Mouse (Mus musculus) embryonic facial prominence, embryonic 15.5 days (tissue): ENCODE data around the gene Arhgef9. TPM values are rescaled to one million over a fixed set of nuclear protein-coding genes. Genes with fewer than 3 reads are reported as not detected.

ENCODE experiments used
- ATAC-seq: fragments of 200-750 bp; cut with Nextera tagmentation; 2 replicates; pipeline ENCODE4 v1.8.0; 2017; ENCODE audit warnings: low read depth, moderate TSS enrichment; ENCODE audit not compliant: insufficient number of reproducible peaks, low FRiP score, low TSS enrichment
- H3K27ac ChIP-seq: fragments of 300-500 bp; sonication (generic); replicated peaks from 2 replicates; pipeline ENCODE4 v1.5.1; 2015; ENCODE audit warnings: mild to moderate bottlenecking, inconsistent platforms
- H3K27me3 ChIP-seq: fragments of 300-500 bp; sonication (generic); 2 replicates; pipeline ENCODE4 v1.6.1; 2015; ENCODE audit warnings: inconsistent platforms
- H3K36me3 ChIP-seq: fragments of 300-500 bp; sonication (generic); 2 replicates; pipeline ENCODE4 v1.6.1; 2015; ENCODE audit warnings: mild to moderate bottlenecking, inconsistent platforms
- H3K4me1 ChIP-seq: fragments of 300-500 bp; sonication (generic); 2 replicates; pipeline ENCODE4 v1.6.1; 2015; ENCODE audit warnings: inconsistent platforms
- H3K4me2 ChIP-seq: fragments of 300-500 bp; sonication (generic); replicated peaks from 2 replicates; pipeline ENCODE4 v1.6.1; 2015; ENCODE audit warnings: mild to moderate bottlenecking, inconsistent platforms
- H3K4me3 ChIP-seq: fragments of 300-500 bp; sonication (generic); replicated peaks from 2 replicates; pipeline ENCODE4 v1.5.1; 2015; ENCODE audit warnings: mild to moderate bottlenecking, inconsistent platforms
- H3K9ac ChIP-seq: fragments of 300-500 bp; sonication (generic); 2 replicates; pipeline ENCODE4 v1.6.1; 2015; ENCODE audit warnings: inconsistent platforms
- H3K9me3 ChIP-seq: fragments of 300-500 bp; sonication (generic); replicated peaks from 2 replicates; pipeline ENCODE4 v1.6.1; 2016; ENCODE audit warnings: inconsistent platforms
- WGBS: fragments of 180-500 bp; shearing (Covaris S2); methylation state at CpG from one replicate; pipeline ENCODE4 v1.1.7; 2015; 5-methylcytosine and 5-hydroxymethylcytosine counted together
- polyA plus RNA-seq: library from polyadenylated mRNA; unstranded; fragments of >200 nt; fragmentation: Nextera tagmentation; extraction: Ambion mirVana; gene quantifications from 2 replicates; pipeline ENCODE4 v1.2.1, GENCODE M21; 2015

Gene Arhgef9
- polyA plus RNA-seq, 1 experiment from 2014 or later, result 16.5 TPM

- no peaks in the 10 kb centered on the region for H3K9me3 ChIP-seq
- no peak overlapping the region for H3K4me3 ChIP-seq
These were observed 63.7 kb downstream of the Arhgef9 start for GRCm38 (mm10) chrX:95132996-95133395.

GRCm38 (mm10) chrX:95131783-95132182 is 64.9 kb downstream of the Arhgef9 start:
- Histone ChIP-seq H3K4me3 (no peak overlapping the region), H3K27me3 (no peaks in the 10 kb centered on the region), H3K27ac (no peak overlapping the region), H3K4me2 (no peak overlapping the region), H3K36me3 (no peaks in the 10 kb centered on the region), H3K9ac (no peak overlapping the region), H3K9me3 (no peaks in the 10 kb centered on the region), H3K4me1 (no peaks in the 10 kb centered on the region)
- no peak for ATAC-seq
- WGBS, result 95% methylated on average over 1 of the region's 1 CpGs

More at GRCm38 (mm10) chrX:95132996-95133395, 63.7 kb downstream of the Arhgef9 start:
- Histone ChIP-seq H3K4me1 (no peaks in the 10 kb centered on the region), H3K27me3 (no peaks in the 10 kb centered on the region), H3K36me3 (no peaks in the 10 kb centered on the region), H3K4me2 (no peak overlapping the region), H3K9ac (no peak overlapping the region), H3K27ac (no peak overlapping the region)
- 92% methylated on average over 1 of the region's 1 CpGs for WGBS
- ATAC-seq, result no peak

- Histone ChIP-seq H3K36me3 (no peaks in the 10 kb centered on the region), H3K27me3 (no peaks in the 10 kb centered on the region), H3K4me2 (no peak overlapping the region), H3K9ac (no peak overlapping the region), H3K27ac (no peak overlapping the region), H3K4me1 (no peaks in the 10 kb centered on the region), H3K4me3 (no peak overlapping the region), H3K9me3 (no peaks in the 10 kb centered on the region)
- 68% methylated on average over 6 of the region's 6 CpGs for WGBS
- ATAC-seq, result no peak
These were observed 73.2 kb downstream of the Arhgef9 start for GRCm38 (mm10) chrX:95123462-95123861.

- ATAC-seq, result no peak
- no peaks in the 10 kb centered on the region for H3K4me1 ChIP-seq
- 76% methylated on average over 3 of the region's 3 CpGs for WGBS
These were observed 92.3 kb downstream of the Arhgef9 start for GRCm38 (mm10) chrX:95104361-95104760.

GRCm38 (mm10) chrX:95087674-95088073 is 109.0 kb downstream of the Arhgef9 start:
- no peak overlapping the region for H3K4me2 ChIP-seq
- WGBS, result 62% methylated on average over 4 of the region's 4 CpGs
- no peaks in the 10 kb centered on the region for H3K9me3 ChIP-seq
- no peak overlapping the region for H3K27ac ChIP-seq
- no peak for ATAC-seq
- H3K27me3 ChIP-seq, result no peaks in the 10 kb centered on the region
- no peaks in the 10 kb centered on the region for H3K36me3 ChIP-seq
- no peak overlapping the region for H3K4me3 ChIP-seq
- no peaks in the 10 kb centered on the region for H3K4me1 ChIP-seq
- H3K9ac ChIP-seq, result no peak overlapping the region

More at GRCm38 (mm10) chrX:95104361-95104760, 92.3 kb downstream of the Arhgef9 start:
- Histone ChIP-seq H3K36me3 (no peaks in the 10 kb centered on the region), H3K4me2 (no peak overlapping the region), H3K4me3 (no peak overlapping the region), H3K9ac (no peak overlapping the region), H3K9me3 (no peaks in the 10 kb centered on the region), H3K27me3 (no peaks in the 10 kb centered on the region), H3K27ac (no peak overlapping the region)

- Histone ChIP-seq H3K4me3 (no peak overlapping the region), H3K27ac (no peak overlapping the region), H3K36me3 (no peaks in the 10 kb centered on the region), H3K4me2 (no peak overlapping the region), H3K27me3 (no peaks in the 10 kb centered on the region), H3K9ac (no peak overlapping the region), H3K9me3 (no peaks in the 10 kb centered on the region), H3K4me1 (no peaks in the 10 kb centered on the region)
- 83% methylated on average over 9 of the region's 9 CpGs for WGBS
- no peak for ATAC-seq
These were observed 119.5 kb downstream of the Arhgef9 start for GRCm38 (mm10) chrX:95077013-95077699.

- no peak for ATAC-seq
- Histone ChIP-seq H3K9ac (no peak overlapping the region), H3K27me3 (no peaks in the 10 kb centered on the region), H3K4me2 (no peak overlapping the region), H3K27ac (no peak overlapping the region), H3K4me3 (no peak overlapping the region), H3K36me3 (no peaks in the 10 kb centered on the region), H3K4me1 (no peaks in the 10 kb centered on the region), H3K9me3 (no peaks in the 10 kb centered on the region)
- 68% methylated on average over 5 of the region's 5 CpGs for WGBS
These were observed 168.7 kb downstream of the Arhgef9 start for GRCm38 (mm10) chrX:95027907-95028306.

GRCm38 (mm10) chrX:95026361-95026892 is 170.2 kb downstream of the Arhgef9 start, which contains the start of gene Spin4:
Gene Spin4 (minus strand): TSS chrX:95026682.
- peak within 1 kb of the TSS; percentile 51 for H3K4me2 ChIP-seq
- H3K27me3 ChIP-seq, result no peaks in the 10 kb centered on the region
- peak; percentile 95 for ATAC-seq
- H3K36me3 ChIP-seq, result no peaks in the 10 kb centered on the region
- H3K9me3 ChIP-seq, result no peaks in the 10 kb centered on the region
- peak within 1 kb of the TSS; percentile 53 for H3K4me3 ChIP-seq
- peak within 1 kb of the TSS; percentile 95 for H3K27ac ChIP-seq
- peak within 1 kb of the TSS; percentile 44 for H3K9ac ChIP-seq
- no peaks in the 10 kb centered on the region for H3K4me1 ChIP-seq
- WGBS, result 16% methylated on average over 29 of the region's 30 CpGs

GRCm38 (mm10) chrX:95025779-95026360 is 170.8 kb downstream of the Arhgef9 start:
- H3K9ac ChIP-seq, result peak overlapping the region; percentile 44
- ATAC-seq, result peak; percentile 30; the same call in 1 of the 2 replicates
- H3K4me2 ChIP-seq, result peak overlapping the region; percentile 51
- H3K4me3 ChIP-seq, result peak overlapping the region; percentile 53
- no peaks in the 10 kb centered on the region for H3K36me3 ChIP-seq
- no peaks in the 10 kb centered on the region for H3K9me3 ChIP-seq
- 20% methylated on average over 23 of the region's 23 CpGs for WGBS
- peak overlapping the region; percentile 95 for H3K27ac ChIP-seq
- no peaks in the 10 kb centered on the region for H3K27me3 ChIP-seq
- no peaks in the 10 kb centered on the region for H3K4me1 ChIP-seq

- no peak overlapping the region for H3K27ac ChIP-seq
- no peaks in the 10 kb centered on the region for H3K9me3 ChIP-seq
- no peaks in the 10 kb centered on the region for H3K36me3 ChIP-seq
- no peak overlapping the region for H3K9ac ChIP-seq
- 19% methylated on average over 4 of the region's 4 CpGs for WGBS
- H3K4me2 ChIP-seq, result no peak overlapping the region
- no peaks in the 10 kb centered on the region for H3K27me3 ChIP-seq
- H3K4me3 ChIP-seq, result no peak overlapping the region
- no peaks in the 10 kb centered on the region for H3K4me1 ChIP-seq
- no peak for ATAC-seq
These were observed 184.6 kb downstream of the Arhgef9 start for GRCm38 (mm10) chrX:95012033-95012432.
